Mouse (Mus musculus): Measurements from ENCODE around the gene Spns3. TPM values are rescaled to one million over a fixed set of nuclear protein-coding genes. Genes with fewer than 3 reads are reported as not detected.
A peak's percentile ranks its signal among the peaks of the same experiment; 100 is the strongest.

Gene Spns3
- total and polyA plus RNA-seq, 2 experiments from 2014 or later = 0.10 to 0.25 TPM

- no peak for TF ChIP-seq CTCF (IDR thresholded peaks at IDR 0.05; ENCODE audit: low read depth)
- Histone ChIP-seq H3K9me3 (ENCODE audit: low read length) (no peaks in the 10 kb centered on the region), H3K4me3 (ENCODE audit: low read length) (no peak overlapping the region), H3K36me3 (ENCODE audit: insufficient read depth, low read length) (no peaks in the 10 kb centered on the region), H3K4me1 (ENCODE audit: insufficient read depth, low read length) (0 out of 2 replicates have a peak, but pooled peaks cover 5% of the 10 kb centered on the region), H3K9ac (replicated peaks; ENCODE audit: low read length) (no peak overlapping the region), H3K27ac (no peak overlapping the region), H3K27me3 (ENCODE audit: insufficient read depth, low read length) (no peaks in the 10 kb centered on the region), H3K4me2 (ENCODE audit: low read depth, low read length) (no peak overlapping the region)
- WGBS = 72% methylated on average over 3 of the region's 3 CpGs
- ATAC-seq = no peak
- DNase-seq (ENCODE audit: low spot score) = no peak
These were observed 75.4 kb downstream of the Spns3 start for GRCm38 (mm10) chr11:72474926-72475325.

- Histone ChIP-seq H3K27me3 (ENCODE audit: insufficient read depth, low read length) (no peaks in the 10 kb centered on the region), H3K27ac (no peak overlapping the region), H3K4me2 (ENCODE audit: low read depth, low read length) (no peak overlapping the region), H3K4me3 (ENCODE audit: low read length) (no peak overlapping the region), H3K9ac (replicated peaks; ENCODE audit: low read length) (no peak overlapping the region), H3K36me3 (ENCODE audit: insufficient read depth, low read length) (no peaks in the 10 kb centered on the region), H3K4me1 (ENCODE audit: insufficient read depth, low read length) (peaks cover 5% of the 10 kb centered on the region; the same call in 1 of the 2 replicates), H3K9me3 (ENCODE audit: low read length) (no peaks in the 10 kb centered on the region)
- TF ChIP-seq CTCF (IDR thresholded peaks at IDR 0.05; ENCODE audit: low read depth) = no peak
- WGBS = 90% methylated on average over 4 of the region's 4 CpGs
- ATAC-seq (no peak), DNase-seq (ENCODE audit: low spot score) (no peak)
These were observed 76.8 kb downstream of the Spns3 start for GRCm38 (mm10) chr11:72473540-72473939.

GRCm38 (mm10) chr11:72471381-72471780 lies 78.9 kb downstream of the Spns3 start:
- no peak overlapping the region for H3K4me2 ChIP-seq (ENCODE audit: low read depth, low read length)
- 47% methylated on average over 6 of the region's 6 CpGs for WGBS
- no peak overlapping the region for H3K9ac ChIP-seq (replicated peaks; ENCODE audit: low read length)
- peaks cover 10% of the 10 kb centered on the region for H3K4me1 ChIP-seq (ENCODE audit: insufficient read depth, low read length)
- no peaks in the 10 kb centered on the region for H3K9me3 ChIP-seq (ENCODE audit: low read length)
- H3K27ac ChIP-seq = no peak overlapping the region
- TF ChIP-seq CTCF (IDR thresholded peaks at IDR 0.05; ENCODE audit: low read depth) = no peak
- peak; percentile 44 for DNase-seq (ENCODE audit: low spot score)
- H3K4me3 ChIP-seq (ENCODE audit: low read length) = no peak overlapping the region
- no peak for ATAC-seq
- no peaks in the 10 kb centered on the region for H3K27me3 ChIP-seq (ENCODE audit: insufficient read depth, low read length)
- no peaks in the 10 kb centered on the region for H3K36me3 ChIP-seq (ENCODE audit: insufficient read depth, low read length)

- no peak overlapping the region for H3K9ac ChIP-seq (replicated peaks; ENCODE audit: low read length)
- no peak for TF ChIP-seq CTCF (IDR thresholded peaks at IDR 0.05; ENCODE audit: low read depth)
- no peak overlapping the region for H3K4me2 ChIP-seq (ENCODE audit: low read depth, low read length)
- no peaks in the 10 kb centered on the region for H3K27me3 ChIP-seq (ENCODE audit: insufficient read depth, low read length)
- no peak overlapping the region for H3K4me3 ChIP-seq (ENCODE audit: low read length)
- ATAC-seq (no peak), DNase-seq (ENCODE audit: low spot score) (no peak)
- peaks cover 12% of the 10 kb centered on the region for H3K4me1 ChIP-seq (ENCODE audit: insufficient read depth, low read length)
- WGBS = 73% methylated on average over 4 of the region's 4 CpGs
- no peaks in the 10 kb centered on the region for H3K36me3 ChIP-seq (ENCODE audit: insufficient read depth, low read length)
- H3K9me3 ChIP-seq (ENCODE audit: low read length) = no peaks in the 10 kb centered on the region
- H3K27ac ChIP-seq = no peak overlapping the region
These were observed 80.3 kb downstream of the Spns3 start for GRCm38 (mm10) chr11:72470004-72470403.

- peak overlapping the region; percentile 42 for H3K27ac ChIP-seq
- no peak overlapping the region for H3K4me2 ChIP-seq (ENCODE audit: low read depth, low read length)
- DNase-seq (ENCODE audit: low spot score) (peak; percentile 49), ATAC-seq (peak; percentile 55)
- peaks cover 12% of the 10 kb centered on the region for H3K4me1 ChIP-seq (ENCODE audit: insufficient read depth, low read length)
- H3K9ac ChIP-seq (replicated peaks; ENCODE audit: low read length) = no peak overlapping the region
- WGBS = 27% methylated on average over 5 of the region's 5 CpGs
- no peaks in the 10 kb centered on the region for H3K9me3 ChIP-seq (ENCODE audit: low read length)
- H3K36me3 ChIP-seq (ENCODE audit: insufficient read depth, low read length) = no peaks in the 10 kb centered on the region
- H3K4me3 ChIP-seq (ENCODE audit: low read length) = no peak overlapping the region
- no peaks in the 10 kb centered on the region for H3K27me3 ChIP-seq (ENCODE audit: insufficient read depth, low read length)
- TF ChIP-seq CTCF (IDR thresholded peaks at IDR 0.05; ENCODE audit: low read depth) = no peak
These were observed 81.1 kb downstream of the Spns3 start for GRCm38 (mm10) chr11:72469217-72469616.

- whole genome bisulfite sequencing = 47% methylated on average over 5 of the region's 5 CpGs
- Histone ChIP-seq H3K4me2 (ENCODE audit: low read depth, low read length) (no peak overlapping the region), H3K4me3 (ENCODE audit: low read length) (no peak overlapping the region), H3K27ac (peak overlapping the region; percentile 42; the same call in 1 of the 2 replicates), H3K4me1 (ENCODE audit: insufficient read depth, low read length) (peaks cover 12% of the 10 kb centered on the region), H3K27me3 (ENCODE audit: insufficient read depth, low read length) (no peaks in the 10 kb centered on the region), H3K9ac (replicated peaks; ENCODE audit: low read length) (no peak overlapping the region), H3K36me3 (ENCODE audit: insufficient read depth, low read length) (no peaks in the 10 kb centered on the region), H3K9me3 (ENCODE audit: low read length) (no peaks in the 10 kb centered on the region)
- DNase-seq (ENCODE audit: low spot score) (no peak), ATAC-seq (no peak)
- TF ChIP-seq CTCF (IDR thresholded peaks at IDR 0.05; ENCODE audit: low read depth) = no peak
These were observed 81.8 kb downstream of the Spns3 start for GRCm38 (mm10) chr11:72468525-72468924.

- WGBS = 64% methylated on average over 11 of the region's 11 CpGs
- H3K9me3 ChIP-seq (ENCODE audit: low read length) = no peaks in the 10 kb centered on the region
- peak overlapping the region; percentile 65; the same call in 1 of the 2 replicates for H3K27ac ChIP-seq
- no peak for TF ChIP-seq CTCF (IDR thresholded peaks at IDR 0.05; ENCODE audit: low read depth)
- H3K4me2 ChIP-seq (ENCODE audit: low read depth, low read length) = no peak overlapping the region
- no peak for DNase-seq (ENCODE audit: low spot score)
- ATAC-seq = no peak
- H3K4me3 ChIP-seq (ENCODE audit: low read length) = no peak overlapping the region
- H3K36me3 ChIP-seq (ENCODE audit: insufficient read depth, low read length) = no peaks in the 10 kb centered on the region; the same call in 1 of the 2 replicates
- H3K4me1 ChIP-seq (ENCODE audit: insufficient read depth, low read length) = peaks cover 15% of the 10 kb centered on the region
- no peaks in the 10 kb centered on the region for H3K27me3 ChIP-seq (ENCODE audit: insufficient read depth, low read length)
- no peak overlapping the region for H3K9ac ChIP-seq (replicated peaks; ENCODE audit: low read length)
These were observed 83.4 kb downstream of the Spns3 start for GRCm38 (mm10) chr11:72466694-72467507.
